Mouse (Mus musculus): Measurements from ENCODE around the gene Maf. TPM values are rescaled to one million over a fixed set of nuclear protein-coding genes. Genes with fewer than 3 reads are reported as not detected.

Gene Maf
- polyA plus RNA-seq, 1 experiment from 2014 or later = 11.5 TPM

DNA sequence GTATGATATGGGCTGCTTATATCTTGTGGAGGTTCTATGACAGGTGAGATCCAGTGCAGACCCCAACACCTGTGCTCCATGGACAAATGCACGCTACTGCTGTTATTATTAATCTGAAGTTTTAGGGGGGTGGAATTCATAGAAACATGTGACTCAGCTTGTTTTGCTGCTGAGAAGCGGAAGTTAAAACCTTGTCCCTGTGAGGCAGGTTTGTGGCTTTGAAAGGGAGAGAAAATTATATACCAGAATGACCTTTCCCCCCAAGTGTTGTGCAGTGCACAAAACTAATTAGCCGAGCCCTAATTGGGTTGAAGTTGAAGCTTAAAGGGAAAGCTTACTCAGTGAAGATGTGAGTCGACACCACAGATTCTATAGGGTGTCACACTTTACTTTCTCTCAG, 18.6 kb upstream of the Maf start:
- H3K4me3 ChIP-seq (replicated peaks) = no peak overlapping the region
- H3K27me3 ChIP-seq (replicated peaks) = no peaks in the 10 kb centered on the region
- H3K4me2 ChIP-seq (replicated peaks) = no peak overlapping the region
- 77% methylated on average over 4 of the region's 4 CpGs for WGBS
- no peak overlapping the region for H3K9ac ChIP-seq
- ATAC-seq = no peak
- no peaks in the 10 kb centered on the region for H3K4me1 ChIP-seq (replicated peaks)
- no peaks in the 10 kb centered on the region for H3K36me3 ChIP-seq
- H3K27ac ChIP-seq = no peak overlapping the region
- no peaks in the 10 kb centered on the region for H3K9me3 ChIP-seq

DNA sequence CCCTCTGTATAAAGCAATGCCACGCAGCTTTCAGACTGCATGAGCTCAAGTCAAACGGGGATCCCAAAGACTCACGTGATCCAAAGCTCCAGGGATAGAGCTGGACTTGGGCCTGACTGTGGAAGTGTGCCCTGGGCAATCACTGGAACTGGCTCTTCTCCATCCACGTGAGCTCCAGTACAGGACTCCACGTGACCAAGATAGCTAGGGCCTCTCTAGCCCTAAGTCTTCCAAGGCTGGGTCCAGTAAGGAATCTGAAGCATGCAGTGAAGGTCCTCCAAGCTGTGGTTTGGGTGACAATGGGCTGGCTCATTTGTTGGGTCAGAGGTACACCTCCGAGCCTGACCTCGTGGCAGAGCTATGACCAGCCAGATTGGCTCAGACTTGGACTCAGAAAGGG, 11.5 kb upstream of the Maf start:
- Histone ChIP-seq H3K4me1 (replicated peaks) (no peaks in the 10 kb centered on the region), H3K27me3 (replicated peaks) (no peaks in the 10 kb centered on the region), H3K36me3 (no peaks in the 10 kb centered on the region), H3K27ac (no peak overlapping the region), H3K4me3 (replicated peaks) (no peak overlapping the region), H3K9ac (no peak overlapping the region), H3K9me3 (no peaks in the 10 kb centered on the region), H3K4me2 (replicated peaks) (no peak overlapping the region)
- WGBS = 81% methylated on average over 7 of the region's 7 CpGs
- no peak for ATAC-seq

DNA sequence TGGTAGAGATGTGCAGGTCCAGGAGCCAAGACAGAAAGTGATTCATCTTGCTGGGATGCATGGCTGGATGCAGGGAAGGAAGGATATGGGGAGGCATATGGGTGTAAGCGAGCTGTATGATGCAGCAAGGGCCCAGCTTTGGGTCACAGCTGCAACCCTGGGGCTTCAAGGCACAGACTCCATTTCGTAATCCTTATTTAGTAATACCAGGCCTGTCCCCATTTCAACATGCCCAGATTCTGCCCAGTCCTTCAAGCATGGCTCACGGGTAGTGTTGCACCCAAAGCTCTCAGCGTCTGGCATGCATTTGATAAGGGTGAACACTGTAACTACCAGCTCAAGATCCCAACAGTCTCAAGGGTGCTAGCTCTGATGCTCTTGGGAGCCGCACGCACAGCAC, 11.0 kb upstream of the Maf start:
- Histone ChIP-seq H3K27ac (no peak overlapping the region), H3K4me3 (replicated peaks) (no peak overlapping the region), H3K27me3 (replicated peaks) (no peaks in the 10 kb centered on the region), H3K9me3 (no peaks in the 10 kb centered on the region), H3K4me2 (replicated peaks) (no peak overlapping the region), H3K9ac (no peak overlapping the region), H3K36me3 (no peaks in the 10 kb centered on the region), H3K4me1 (replicated peaks) (no peaks in the 10 kb centered on the region)
- no peak for ATAC-seq
- WGBS = 93% methylated on average over 6 of the region's 6 CpGs

DNA sequence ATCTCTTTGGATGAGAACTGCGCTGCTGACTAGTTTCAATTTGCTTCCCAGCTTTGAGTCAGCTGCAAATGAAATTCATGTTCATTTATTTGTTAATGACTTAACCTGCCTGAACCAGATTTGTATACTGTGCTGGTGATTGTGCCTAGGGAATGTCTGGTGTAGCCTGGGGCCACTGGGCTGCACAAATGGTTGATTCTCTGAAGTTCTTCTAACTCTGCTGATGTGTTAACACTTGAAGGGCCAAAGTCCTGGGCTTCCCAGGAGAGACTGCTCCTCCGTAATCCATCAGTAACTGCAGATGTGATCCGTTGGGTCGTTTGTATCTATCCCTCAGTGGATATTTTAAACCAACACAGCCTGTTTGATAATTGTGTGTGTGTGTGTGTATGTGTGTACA, 7.7 kb upstream of the Maf start:
- Histone ChIP-seq H3K27ac (no peak overlapping the region), H3K4me2 (replicated peaks) (no peak overlapping the region), H3K9me3 (no peaks in the 10 kb centered on the region), H3K4me3 (replicated peaks) (no peak overlapping the region), H3K4me1 (replicated peaks) (0 out of 2 replicates have a peak, but pooled peaks cover 7% of the 10 kb centered on the region), H3K9ac (no peak overlapping the region), H3K27me3 (replicated peaks) (no peaks in the 10 kb centered on the region), H3K36me3 (no peaks in the 10 kb centered on the region)
- WGBS = 70% methylated on average over 4 of the region's 4 CpGs
- no peak; the same call in 1 of the 2 replicates for ATAC-seq

DNA sequence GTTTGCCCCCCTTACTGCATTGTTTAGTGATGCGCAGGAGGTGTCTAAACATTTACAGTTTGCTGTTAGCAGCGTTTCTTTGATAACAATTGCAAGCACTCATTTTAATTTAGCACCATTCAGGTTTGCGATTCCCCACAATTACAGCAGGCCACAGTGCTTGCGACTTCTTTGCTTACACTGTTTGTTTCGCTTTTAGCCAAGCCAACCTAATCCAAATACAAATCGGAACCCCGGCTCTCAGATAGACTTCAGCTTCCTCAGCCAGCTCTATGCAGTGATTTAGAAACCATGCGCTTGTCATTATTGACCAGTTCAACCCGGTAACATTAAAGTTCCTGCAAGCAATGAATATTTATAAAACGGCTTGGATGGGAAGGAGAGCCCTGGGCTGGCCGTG, 3.5 kb upstream of the Maf start:
- 0 out of 2 replicates have a peak, but pooled peaks cover 10% of the 10 kb centered on the region for H3K4me1 ChIP-seq (replicated peaks)
- H3K27me3 ChIP-seq (replicated peaks) = no peaks in the 10 kb centered on the region
- H3K4me3 ChIP-seq (replicated peaks) = no peak overlapping the region
- no peak overlapping the region for H3K9ac ChIP-seq
- no peak overlapping the region for H3K27ac ChIP-seq
- no peak for ATAC-seq
- H3K9me3 ChIP-seq = no peaks in the 10 kb centered on the region
- WGBS = 40% methylated on average over 11 of the region's 11 CpGs
- H3K36me3 ChIP-seq = no peaks in the 10 kb centered on the region
- H3K4me2 ChIP-seq (replicated peaks) = peak overlapping the region; percentile 24; the same call in 1 of the 2 replicates

DNA sequence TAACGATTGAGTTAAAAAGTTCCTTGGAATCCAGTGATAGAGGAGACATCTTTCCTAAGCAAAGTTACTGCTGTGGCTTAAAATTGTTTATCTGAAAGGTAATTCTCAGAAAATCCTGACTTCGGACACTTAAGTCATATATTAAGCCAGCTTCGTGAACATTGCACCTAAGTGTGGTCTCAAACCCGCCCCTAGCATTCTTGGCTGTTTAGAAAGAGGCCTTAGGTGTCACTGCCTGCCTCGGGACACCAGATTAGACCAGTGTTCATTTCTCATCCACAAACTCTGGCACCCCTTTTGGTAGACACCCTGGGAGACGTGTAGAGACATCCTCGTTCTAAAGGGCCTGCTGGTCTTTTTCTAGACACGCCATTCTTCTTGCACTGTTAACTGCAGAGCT, 2.3 kb upstream of the Maf start:
- Histone ChIP-seq H3K27ac (no peak overlapping the region), H3K9ac (no peak overlapping the region), H3K4me3 (replicated peaks) (no peak overlapping the region), H3K9me3 (no peaks in the 10 kb centered on the region), H3K4me1 (replicated peaks) (0 out of 2 replicates have a peak, but pooled peaks cover 10% of the 10 kb centered on the region), H3K36me3 (no peaks in the 10 kb centered on the region), H3K4me2 (replicated peaks) (no peak overlapping the region), H3K27me3 (replicated peaks) (no peaks in the 10 kb centered on the region)
- 61% methylated on average over 8 of the region's 8 CpGs for WGBS
- no peak for ATAC-seq

DNA sequence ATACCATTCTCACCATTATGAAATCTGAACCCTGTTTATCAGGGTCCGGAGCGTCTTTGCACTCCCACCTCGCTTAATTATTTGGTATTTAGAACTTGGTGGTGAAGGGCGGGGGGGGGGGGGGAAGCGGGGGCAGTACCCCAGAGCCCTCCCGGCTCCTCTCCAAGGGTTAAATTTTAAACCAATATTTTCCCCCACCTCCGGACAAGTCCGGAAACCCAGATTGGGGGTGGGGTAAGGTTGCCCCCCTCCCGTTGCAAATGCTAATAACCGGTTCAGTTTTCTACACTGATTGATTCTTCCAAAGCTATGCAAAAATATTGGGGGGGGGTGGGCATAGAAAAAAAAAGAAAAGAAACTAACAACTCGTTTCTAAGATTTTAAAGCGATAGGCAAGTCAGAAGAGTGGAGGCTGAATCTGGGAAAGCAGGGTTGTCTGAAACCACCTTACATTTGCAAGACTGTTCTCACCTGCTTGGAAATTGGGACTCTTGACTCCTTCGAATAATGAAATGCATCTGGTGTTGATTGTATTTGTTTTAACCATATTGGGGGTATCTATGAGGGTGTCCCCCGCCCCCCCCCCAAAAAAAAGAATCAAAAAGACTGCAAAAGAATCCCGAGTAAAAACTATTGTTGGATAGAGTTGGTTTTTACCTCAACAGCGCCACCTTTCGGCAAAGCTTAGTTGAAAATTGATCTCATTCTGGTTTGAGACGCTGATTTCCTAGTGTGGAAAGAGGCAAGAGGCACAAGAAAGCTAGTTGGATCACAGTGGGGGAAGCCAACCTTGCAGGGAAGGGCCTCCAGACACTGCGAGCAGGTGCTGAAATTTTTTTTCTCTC, 1.6 kb upstream of the Maf start:
- peak overlapping the region; percentile 80 for H3K4me3 ChIP-seq (replicated peaks)
- H3K4me2 ChIP-seq (replicated peaks) = peak overlapping the region; percentile 82
- H3K9me3 ChIP-seq = no peaks in the 10 kb centered on the region
- no peaks in the 10 kb centered on the region for H3K36me3 ChIP-seq
- no peaks in the 10 kb centered on the region for H3K27me3 ChIP-seq (replicated peaks)
- no peak overlapping the region for H3K27ac ChIP-seq
- no peak for ATAC-seq
- WGBS = 2% methylated on average over 19 of the region's 19 CpGs
- 0 out of 2 replicates have a peak, but pooled peaks cover 10% of the 10 kb centered on the region for H3K4me1 ChIP-seq (replicated peaks)
- H3K9ac ChIP-seq = peak overlapping the region; percentile 26

DNA sequence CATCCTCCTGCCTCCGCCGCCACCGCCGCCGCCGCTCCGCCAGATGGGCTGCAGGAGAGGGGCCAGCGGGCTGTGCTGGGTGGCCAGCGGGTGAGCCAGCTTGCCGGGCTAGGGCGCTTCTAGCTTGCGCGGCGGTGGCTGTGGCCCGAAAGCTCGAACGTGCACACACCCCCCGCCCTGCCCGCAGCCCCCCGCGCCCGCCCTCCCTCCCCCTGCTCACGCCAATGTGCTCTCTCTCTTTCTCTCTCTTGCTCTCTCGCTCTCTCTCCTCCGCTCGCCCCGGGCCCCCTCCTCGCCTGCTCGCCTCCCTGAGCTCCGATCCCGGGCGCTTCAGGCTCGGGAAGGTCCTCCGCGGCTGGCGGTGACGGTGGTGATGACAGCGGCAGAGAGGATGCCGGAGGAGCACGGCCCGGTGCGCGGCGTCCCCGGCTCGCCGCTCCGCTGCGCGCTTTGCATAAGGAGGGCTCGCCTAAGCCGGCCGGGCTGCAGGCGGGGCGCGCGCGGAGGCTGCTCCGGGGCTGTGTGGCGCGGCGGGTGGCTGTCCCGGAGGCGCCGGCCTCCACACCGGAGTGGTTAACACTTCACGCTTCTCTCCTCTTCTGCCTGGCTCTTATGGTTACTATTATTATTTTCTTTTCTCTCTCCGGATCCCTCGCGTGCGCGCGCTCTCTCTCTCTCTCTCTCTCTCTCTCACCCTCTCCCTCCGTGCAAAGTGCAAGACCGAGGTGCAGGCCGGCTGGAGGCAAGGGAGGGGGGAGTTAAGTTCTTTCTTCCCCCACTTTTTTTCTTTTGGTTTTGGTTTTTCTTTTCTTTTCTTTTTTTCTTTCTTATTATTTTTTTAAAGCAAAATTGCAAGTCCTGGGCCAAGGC, 498 bp downstream of the Maf start:
- H3K4me3 ChIP-seq (replicated peaks) = peak overlapping the region; percentile 80
- H3K4me1 ChIP-seq (replicated peaks) = 0 out of 2 replicates have a peak, but pooled peaks cover 10% of the 10 kb centered on the region
- H3K27ac ChIP-seq = peak overlapping the region; percentile 96
- peak overlapping the region; percentile 91 for H3K9ac ChIP-seq
- no peaks in the 10 kb centered on the region for H3K27me3 ChIP-seq (replicated peaks)
- peak; percentile 82 for ATAC-seq
- H3K4me2 ChIP-seq (replicated peaks) = peak overlapping the region; percentile 82
- H3K36me3 ChIP-seq = no peaks in the 10 kb centered on the region
- under 1% methylated on average over 68 of the region's 76 CpGs for WGBS
- no peaks in the 10 kb centered on the region for H3K9me3 ChIP-seq

DNA sequence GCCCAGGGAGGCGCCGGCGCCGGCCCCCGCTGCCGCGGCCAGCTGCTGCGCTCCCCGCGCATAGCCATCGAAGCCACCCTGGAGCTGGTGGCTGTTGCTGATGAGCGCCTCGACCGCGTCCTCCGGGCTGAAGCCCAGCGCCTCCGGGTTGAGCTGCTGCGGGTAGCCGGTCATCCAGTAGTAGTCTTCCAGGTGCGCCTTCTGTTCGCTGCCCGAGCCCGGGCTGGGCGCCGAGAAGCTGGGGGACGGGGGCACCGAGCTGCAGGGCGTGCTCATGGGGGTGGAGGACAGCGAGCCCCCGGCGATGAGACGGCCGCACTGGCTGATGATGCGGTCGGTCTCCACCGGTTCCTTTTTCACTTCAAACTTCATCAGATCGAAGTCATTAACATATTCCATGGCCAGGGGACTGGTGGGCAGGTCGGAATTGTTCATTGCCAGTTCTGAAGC, 1.2 kb downstream of the Maf start:
- Histone ChIP-seq H3K4me2 (replicated peaks) (peak overlapping the region; percentile 82), H3K4me3 (replicated peaks) (peak overlapping the region; percentile 80), H3K36me3 (no peaks in the 10 kb centered on the region), H3K9me3 (no peaks in the 10 kb centered on the region), H3K27ac (peak overlapping the region; percentile 96), H3K9ac (peak overlapping the region; percentile 91), H3K27me3 (replicated peaks) (no peaks in the 10 kb centered on the region), H3K4me1 (replicated peaks) (0 out of 2 replicates have a peak, but pooled peaks cover 7% of the 10 kb centered on the region)
- WGBS = under 1% methylated on average over 37 of the region's 39 CpGs
- ATAC-seq = peak; percentile 5; the same call in 1 of the 2 replicates

DNA sequence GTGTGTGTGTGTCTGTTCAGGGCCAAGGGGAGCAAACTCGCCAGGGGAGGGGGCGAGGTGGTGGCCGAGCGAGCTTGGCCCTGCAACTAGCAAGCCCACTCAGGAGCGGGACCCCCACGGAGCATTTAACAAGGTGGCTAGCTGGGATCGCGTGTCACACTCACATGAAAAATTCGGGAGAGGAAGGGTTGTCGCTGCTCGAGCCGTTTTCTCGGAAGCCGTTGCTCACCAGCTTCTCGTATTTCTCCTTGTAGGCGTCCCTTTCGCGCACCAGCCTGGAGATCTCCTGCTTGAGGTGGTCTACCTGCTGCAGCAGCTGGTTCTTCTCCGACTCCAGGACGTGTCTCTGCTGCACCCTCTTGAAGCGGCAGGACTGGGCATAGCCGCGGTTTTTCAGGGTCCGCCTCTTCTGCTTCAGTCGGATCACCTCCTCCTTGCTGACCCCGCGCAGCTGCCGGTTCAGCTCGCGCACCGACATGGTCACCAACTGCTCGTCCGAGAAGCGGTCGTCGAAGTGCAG, 1.9 kb downstream of the Maf start:
- Histone ChIP-seq H3K4me3 (replicated peaks) (peak overlapping the region; percentile 80), H3K9me3 (no peaks in the 10 kb centered on the region), H3K4me1 (replicated peaks) (0 out of 2 replicates have a peak, but pooled peaks cover 2% of the 10 kb centered on the region), H3K4me2 (replicated peaks) (peak overlapping the region; percentile 82), H3K27me3 (replicated peaks) (no peaks in the 10 kb centered on the region), H3K27ac (peak overlapping the region; percentile 96), H3K9ac (peak overlapping the region; percentile 91), H3K36me3 (no peaks in the 10 kb centered on the region)
- WGBS = 0% methylated on average over 32 of the region's 36 CpGs
- ATAC-seq = peak; percentile 23

DNA sequence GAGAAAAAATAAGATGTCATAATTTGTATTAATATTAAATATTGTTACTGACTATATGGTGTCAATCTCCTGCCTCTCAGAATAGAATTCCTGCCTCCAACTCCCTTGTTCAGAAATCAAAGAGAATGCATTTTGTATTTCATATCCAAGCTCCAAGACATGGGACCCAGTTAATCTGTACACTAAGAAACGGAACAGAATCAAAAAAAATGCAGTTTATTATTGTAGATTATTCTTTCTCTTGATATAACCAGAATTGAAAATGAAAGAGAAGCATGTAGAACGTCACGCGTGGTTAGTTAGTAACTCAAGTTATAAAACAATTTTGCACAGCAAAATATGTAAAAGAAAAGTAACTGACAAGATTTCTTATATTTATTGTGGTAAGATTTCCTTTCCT, 4.5 kb downstream of the Maf start:
- Histone ChIP-seq H3K9me3 (no peaks in the 10 kb centered on the region), H3K4me3 (replicated peaks) (no peak overlapping the region), H3K36me3 (no peaks in the 10 kb centered on the region), H3K9ac (no peak overlapping the region), H3K27me3 (replicated peaks) (no peaks in the 10 kb centered on the region), H3K4me1 (replicated peaks) (no peaks in the 10 kb centered on the region), H3K4me2 (replicated peaks) (0 out of 2 replicates have a peak overlapping the region, but pooled peaks have one; percentile 1), H3K27ac (no peak overlapping the region)
- ATAC-seq = no peak
- 83% methylated on average over 4 of the region's 4 CpGs for WGBS

DNA sequence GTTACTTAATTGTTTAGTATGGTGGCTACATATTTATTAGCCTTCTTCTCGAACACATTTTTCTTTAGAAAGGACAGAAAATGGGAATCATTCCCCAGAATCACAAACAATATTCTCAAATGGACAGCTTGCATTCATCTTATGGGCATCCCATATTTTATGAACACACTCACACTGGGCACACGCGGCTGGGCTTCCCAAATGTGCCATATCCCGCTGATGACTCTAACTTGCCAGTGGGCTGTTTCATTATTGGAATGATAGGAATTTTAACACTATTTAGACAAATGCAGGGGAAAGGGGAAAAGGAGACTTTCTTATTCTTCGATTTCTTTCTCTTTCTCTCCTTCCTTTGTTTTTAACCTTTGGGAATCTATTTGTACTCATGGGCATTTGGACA, 6.6 kb downstream of the Maf start:
- WGBS = 59% methylated on average over 5 of the region's 5 CpGs
- Histone ChIP-seq H3K9me3 (no peaks in the 10 kb centered on the region), H3K27me3 (replicated peaks) (no peaks in the 10 kb centered on the region), H3K36me3 (no peaks in the 10 kb centered on the region), H3K4me1 (replicated peaks) (no peaks in the 10 kb centered on the region), H3K4me3 (replicated peaks) (no peak overlapping the region), H3K9ac (no peak overlapping the region), H3K4me2 (replicated peaks) (no peak overlapping the region), H3K27ac (no peak overlapping the region)
- ATAC-seq = no peak

Data from intestine, embryonic 15.5 days (tissue).